Mouse (Mus musculus): Measurements from ENCODE around the gene Csf2rb. TPM values are rescaled to one million over a fixed set of nuclear protein-coding genes. Genes with fewer than 3 reads are reported as not detected.
A peak's percentile ranks its signal among the peaks of the same experiment; 100 is the strongest.

Csf2rb gene
- total RNA-seq, 2 experiments from 2014 or later, result 0.69 to 1.2 TPM

GRCm38 (mm10) chr15:78369641-78370040 is 44.1 kb downstream of the Csf2rb start:
- intact Hi-C loops (cut with DNase I), result no loop called here
- DNase-seq, result no peak

GRCm38 (mm10) chr15:78372796-78373195 is 47.2 kb downstream of the Csf2rb start:
- intact Hi-C loops (cut with DNase I), result no loop called here
- no peak for DNase-seq

GRCm38 (mm10) chr15:78374204-78374603 is 48.7 kb downstream of the Csf2rb start:
- no peak for DNase-seq
- intact Hi-C loops (cut with DNase I), result no loop called here

- intact Hi-C loops (cut with DNase I), result no loop called here
- no peak for DNase-seq
Measured at GRCm38 (mm10) chr15:78377859-78378258, 52.3 kb downstream of the Csf2rb start.

GRCm38 (mm10) chr15:78378556-78378955 is 53.0 kb downstream of the Csf2rb start:
- DNase-seq, result no peak
- intact Hi-C loops (cut with DNase I), result no loop called here

GRCm38 (mm10) chr15:78380208-78380607 is 54.7 kb downstream of the Csf2rb start:
- no peak for DNase-seq
- intact Hi-C loops (cut with DNase I), result no loop called here

GRCm38 (mm10) chr15:78380741-78381140 is 55.2 kb downstream of the Csf2rb start:
- intact Hi-C loops (cut with DNase I), result no loop called here
- DNase-seq, result no peak

- DNase-seq, result no peak
- intact Hi-C loops (cut with DNase I), result no loop called here
Measured at GRCm38 (mm10) chr15:78382115-78382514, 56.6 kb downstream of the Csf2rb start.

GRCm38 (mm10) chr15:78383450-78384219 is 58.1 kb downstream of the Csf2rb start:
- no peak for DNase-seq

GRCm38 (mm10) chr15:78384220-78385116 is 58.9 kb downstream of the Csf2rb start:
- intact Hi-C loops (cut with DNase I), result no loop called here
- DNase-seq, result no peak

More at GRCm38 (mm10) chr15:78383450-78384219, 58.1 kb downstream of the Csf2rb start:
- intact Hi-C loops (cut with DNase I), result no loop called here

- no peak for DNase-seq
- intact Hi-C loops (cut with DNase I), result no loop called here
Measured at GRCm38 (mm10) chr15:78385564-78385963, 60.0 kb downstream of the Csf2rb start.

GRCm38 (mm10) chr15:78390855-78391254 is 65.3 kb downstream of the Csf2rb start:
- intact Hi-C loops (cut with DNase I), result no loop called here
- no peak for DNase-seq

- intact Hi-C loops (cut with DNase I), result no loop called here
- no peak for DNase-seq
Measured at GRCm38 (mm10) chr15:78395478-78395962, 70.0 kb downstream of the Csf2rb start, which contains the start of gene Tex33. Gene Tex33, minus strand, starts transcription at chr15:78395912.

GRCm38 (mm10) chr15:78401345-78401744 is 75.8 kb downstream of the Csf2rb start:
- intact Hi-C loops (cut with DNase I), result no loop called here
- no peak for DNase-seq

- intact Hi-C loops (cut with DNase I), result no loop called here
- DNase-seq, result peak; percentile 55 to 64
Measured at GRCm38 (mm10) chr15:78401921-78402320, 76.4 kb downstream of the Csf2rb start.

GRCm38 (mm10) chr15:78402423-78402822 is 76.9 kb downstream of the Csf2rb start:
- DNase-seq, result no peak
- intact Hi-C loops (cut with DNase I), result no loop called here

- no peak for DNase-seq
- intact Hi-C loops (cut with DNase I), result loop anchor here (1.0 kb wide), 1 partner anchor 25 kb away; the partner anchor contains the start of gene Kctd17
Measured at GRCm38 (mm10) chr15:78403301-78403741, 77.8 kb downstream of the Csf2rb start.

Data from gastrocnemius, postnatal 36 days (tissue).